Mouse (Mus musculus) hematopoietic stem cell, adult 5-6 weeks (primary cell): ENCODE results near the gene Junb. TPM values are rescaled to one million over a fixed set of nuclear protein-coding genes. Genes with fewer than 3 reads are reported as not detected.

Experiments used
- ATAC-seq, 2 experiments: fragments of 125-278 bp in 1 of 2; replicated peaks in 1 of 2; 2 replicates each; pipeline ENCODE4 v1.8.0; 2016 to 2017; ENCODE audit warnings: inconsistent platforms in 2 of 2, mild to moderate bottlenecking in 2 of 2, moderate number of reproducible peaks in 2 of 2, low read depth in 1 of 2, moderate TSS enrichment in 1 of 2; ENCODE audit not compliant: low FRiP score in 2 of 2, poor library complexity in 2 of 2, severe bottlenecking in 2 of 2, insufficient read depth in 1 of 2, low TSS enrichment in 1 of 2
- total RNA-seq: library from RNA; stranded (forward); fragments of 172-1452, 232-1000 nt; gene quantifications from 2 replicates; pipeline ENCODE4 v1.2.3, GENCODE M21; 2017

The Junb gene
- total RNA-seq, 1 experiment from 2014 or later = 208 TPM

DNA sequence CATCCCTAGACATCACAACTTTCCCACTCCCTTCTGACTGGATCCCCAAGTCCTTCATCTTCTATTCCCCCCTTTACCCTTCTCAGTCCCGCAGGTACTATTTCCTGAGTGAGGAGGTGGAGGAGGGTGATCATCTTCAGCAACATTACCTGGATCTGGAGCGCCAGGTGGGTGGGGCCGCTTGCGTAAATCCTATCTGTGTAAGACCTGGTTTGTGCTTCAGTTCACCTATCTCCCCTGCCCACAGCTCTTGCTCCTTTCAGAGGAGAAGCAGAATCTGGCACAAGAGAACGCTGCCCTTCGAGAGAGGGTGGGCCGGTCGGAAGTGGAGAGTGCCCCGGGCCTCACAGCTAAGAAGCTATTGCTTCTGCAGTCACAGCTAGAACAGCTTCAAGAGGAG, 15.9 kb upstream of the Junb start:
- no peak for ATAC-seq

DNA sequence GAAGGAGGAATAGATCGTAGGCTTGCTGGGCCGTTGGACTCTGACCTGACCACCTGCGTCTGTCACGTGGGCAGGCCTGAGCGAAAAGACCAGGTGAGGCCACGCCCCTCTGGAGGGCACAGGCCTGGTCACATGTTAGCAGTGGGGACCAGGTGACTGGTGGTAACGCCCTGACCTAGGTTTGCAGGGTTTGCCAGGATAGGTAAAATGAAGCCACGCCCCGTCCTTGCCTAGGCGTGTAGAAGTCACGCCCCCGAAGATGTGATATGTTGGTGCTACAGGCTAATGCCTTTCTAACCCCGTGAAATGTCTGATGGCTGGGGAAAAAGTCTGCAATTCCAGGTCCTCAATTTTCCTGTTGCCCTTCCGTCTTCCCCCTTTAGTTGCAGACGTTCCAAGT, 12.3 kb upstream of the Junb start:
- peak in 1 of 2 experiments; percentile 8; a peak in 1 of 4 replicates for ATAC-seq

- ATAC-seq = peak; percentile 79 to 87
Observed at GRCm38 (mm10) chr8:84990349-84990748, 11.8 kb upstream of the Junb start, which contains the start of gene Hook2. Gene Hook2 (plus strand): TSS chr8:84990603.

GRCm38 (mm10) chr8:84989810-84990209, 11.3 kb upstream of the Junb start:
- ATAC-seq = peak; percentile 43 to 51; a peak in 3 of 4 replicates

DNA sequence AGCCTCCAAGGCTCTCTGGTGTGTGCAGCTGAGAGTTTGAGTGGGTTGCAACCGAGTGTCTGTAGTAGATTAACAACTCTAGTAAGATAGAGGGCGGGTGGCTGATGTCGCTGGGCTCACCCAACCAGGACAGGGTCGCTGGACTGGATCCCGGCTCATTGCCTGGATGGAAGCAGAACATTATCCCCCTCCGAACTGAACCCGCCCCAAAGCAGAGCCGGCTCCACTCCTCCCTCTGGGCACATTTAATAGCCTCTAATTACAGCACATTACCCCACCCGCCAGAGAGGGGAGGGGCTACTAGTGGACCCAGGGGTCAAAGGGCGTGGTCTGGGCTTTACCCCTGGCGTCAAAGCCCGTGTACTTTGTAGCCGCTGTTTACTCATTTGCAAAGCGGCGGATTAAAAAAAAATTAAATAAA, 10.8 kb upstream of the Junb start:
- ATAC-seq = no peak

GRCm38 (mm10) chr8:84987903-84988302, 9.4 kb upstream of the Junb start:
- ATAC-seq = no peak

DNA sequence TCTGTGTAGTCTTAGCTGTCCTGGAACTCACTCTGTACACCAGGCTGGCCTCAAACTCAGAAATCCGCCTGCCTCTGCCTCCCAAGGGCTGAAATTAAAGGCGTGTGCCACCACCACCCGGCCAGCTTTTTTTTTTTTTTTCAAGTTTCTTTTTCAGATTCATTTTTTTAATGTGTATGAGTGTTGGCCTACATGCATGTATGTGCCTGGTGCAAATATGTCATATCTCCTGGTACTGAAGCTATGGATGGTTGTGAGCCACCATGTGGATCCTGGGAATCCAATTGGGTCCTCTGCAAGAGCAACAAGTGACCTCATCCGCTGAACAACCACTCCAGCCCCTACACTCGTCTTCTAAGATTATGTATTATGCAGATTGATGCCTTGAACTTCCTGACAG, 8.9 kb upstream of the Junb start:
- ATAC-seq = no peak

DNA sequence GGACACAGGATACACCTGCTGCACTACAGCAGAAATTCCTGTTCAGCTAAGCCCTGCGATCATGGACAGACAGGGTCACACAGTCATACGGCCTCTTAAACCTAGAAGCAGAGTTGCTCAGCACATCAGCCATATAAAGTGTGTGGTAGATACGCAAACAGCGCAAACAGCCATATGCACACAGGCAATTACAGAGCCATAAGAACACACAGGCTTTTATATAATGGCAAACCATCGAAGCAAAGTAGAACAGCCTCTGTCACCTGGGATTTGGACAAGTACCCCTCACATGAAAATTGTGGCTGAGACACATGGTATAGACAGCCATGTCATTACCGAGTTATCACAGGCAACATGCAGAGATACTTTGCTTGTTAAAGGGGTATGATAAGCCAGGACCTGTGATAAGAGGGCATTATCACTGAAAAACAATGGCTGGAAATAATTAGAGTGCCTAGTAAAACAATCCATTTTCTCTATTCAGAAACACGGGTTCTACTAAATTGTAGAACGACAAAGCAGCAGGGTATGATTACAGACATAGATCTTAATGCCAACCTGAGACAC, 7.9 kb upstream of the Junb start:
- peak in 1 of 2 experiments; percentile 8; a peak in 2 of 4 replicates for ATAC-seq

- peak; percentile 60 to 63 for ATAC-seq
Observed at GRCm38 (mm10) chr8:84985684-84986378, 7.3 kb upstream of the Junb start.

DNA sequence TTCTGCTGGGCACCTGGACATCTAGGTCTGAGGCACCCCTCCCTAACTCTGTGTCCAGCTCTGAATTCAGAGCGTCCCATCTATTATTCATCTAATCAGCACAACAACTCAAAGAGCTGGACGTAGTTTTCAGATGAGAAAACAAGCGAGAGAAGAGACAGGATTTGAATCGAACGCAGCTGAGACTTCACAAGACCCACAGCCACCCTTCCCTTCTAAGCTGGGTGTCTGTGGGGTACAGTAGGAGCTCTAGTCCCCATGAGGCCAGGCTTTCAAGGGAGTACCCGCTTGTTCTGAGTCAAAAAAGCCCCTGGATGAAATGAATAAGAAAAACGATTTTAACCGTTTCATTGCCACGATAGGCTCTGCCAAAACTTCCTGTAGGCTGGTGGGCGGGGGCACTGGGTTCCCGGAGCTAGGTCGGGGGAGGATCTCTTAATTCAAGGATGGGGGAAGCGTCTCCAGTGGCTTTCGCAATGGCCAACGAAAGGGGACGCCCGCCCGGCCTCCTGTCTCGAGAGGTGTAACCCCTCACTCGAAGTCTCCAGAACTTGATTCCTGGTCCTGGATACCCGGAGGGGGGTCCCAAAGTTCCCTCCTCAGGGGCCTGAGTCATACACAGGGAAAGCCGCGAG, 6.6 kb upstream of the Junb start:
- no peak for ATAC-seq

GRCm38 (mm10) chr8:84984294-84985048, 6.0 kb upstream of the Junb start:
- no peak for ATAC-seq

GRCm38 (mm10) chr8:84982499-84983011, 4.0 kb upstream of the Junb start:
- ATAC-seq = no peak

- ATAC-seq = no peak
Observed at GRCm38 (mm10) chr8:84981644-84982498, 3.4 kb upstream of the Junb start.

- no peak for ATAC-seq
Observed at GRCm38 (mm10) chr8:84980622-84981358, 2.3 kb upstream of the Junb start.

GRCm38 (mm10) chr8:84979599-84980421, 1.3 kb upstream of the Junb start:
- ATAC-seq = peak; percentile 37 to 64
